Mouse (Mus musculus): ENCODE data around the gene 1700001O22Rik.

1700001O22Rik gene

DNA sequence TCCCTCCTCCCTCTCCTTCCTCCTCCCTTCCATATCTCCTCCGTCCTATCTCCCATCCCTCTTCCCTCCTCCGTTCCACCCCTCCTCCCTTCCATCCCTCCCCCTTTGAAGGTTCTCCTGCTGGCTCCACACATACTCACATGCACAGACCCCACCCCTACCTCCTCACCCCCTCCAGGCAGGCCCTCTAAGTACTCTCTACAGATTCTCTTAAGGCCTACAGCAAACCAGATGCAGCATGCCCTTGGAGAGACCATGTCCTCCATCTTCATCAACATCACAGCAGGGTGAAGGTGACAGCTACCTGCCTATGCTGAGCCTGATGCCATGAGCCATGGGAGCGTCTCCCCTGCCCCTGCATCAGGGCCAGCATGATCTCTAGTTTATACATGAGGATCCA, 26.2 kb downstream of the 1700001O22Rik start:
- DNase-seq, result no peak

DNA sequence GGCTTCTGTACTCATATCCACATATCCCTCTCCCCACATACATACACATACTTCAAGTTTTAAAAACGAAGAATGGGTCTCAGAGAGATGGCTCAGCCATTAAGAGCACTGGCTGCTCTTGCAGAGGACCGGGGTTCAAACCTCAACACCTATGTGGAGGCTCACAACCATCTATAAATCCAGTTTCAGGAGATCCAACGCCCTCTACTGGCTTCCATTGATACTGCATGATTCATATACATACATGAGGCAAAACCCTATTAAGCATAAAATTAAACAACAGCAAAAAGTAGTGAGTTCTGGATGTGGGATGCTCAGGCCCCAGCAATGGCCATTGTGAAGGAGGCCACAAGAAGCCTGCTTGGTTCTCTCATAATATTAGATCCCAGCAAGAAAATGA, 27.5 kb downstream of the 1700001O22Rik start:
- DNase-seq, result no peak

- no peak for DNase-seq
These were observed 30.0 kb downstream of the 1700001O22Rik start for GRCm38 (mm10) chr2:30773313-30774005.

- DNase-seq, result no peak
These were observed 30.7 kb downstream of the 1700001O22Rik start for GRCm38 (mm10) chr2:30772581-30773312.

DNA sequence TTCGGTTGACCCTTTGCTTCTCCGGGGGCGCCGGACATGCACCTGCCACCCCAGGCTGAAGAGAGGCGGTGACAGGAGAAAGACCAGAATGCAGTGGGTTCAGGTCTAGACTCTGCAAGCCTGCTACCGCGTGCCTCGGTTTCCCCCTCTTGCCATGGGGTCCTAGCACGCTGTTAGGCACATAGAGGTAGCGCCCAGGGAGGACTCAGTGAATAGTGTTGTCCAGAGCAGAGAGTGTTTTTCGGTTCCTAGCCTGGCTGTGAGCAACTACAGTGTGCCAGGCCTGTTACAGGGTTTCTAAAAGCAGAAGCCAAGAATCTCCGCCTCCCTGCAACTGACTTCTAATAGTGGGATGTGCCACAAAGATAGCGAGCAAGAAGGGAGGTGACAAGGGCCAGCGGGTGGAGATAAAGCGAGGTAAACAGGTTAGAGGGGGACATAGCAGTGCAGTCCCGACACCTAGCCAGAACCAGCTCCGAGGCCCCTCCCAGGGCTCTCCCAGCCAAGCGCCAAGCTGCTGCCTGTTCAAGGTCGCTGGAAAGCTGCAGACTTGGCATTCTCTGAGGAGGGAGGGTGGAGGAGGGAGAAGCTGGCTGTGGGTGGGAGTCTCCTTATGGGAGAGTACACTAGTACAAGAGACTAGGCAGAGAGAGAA, 31.5 kb downstream of the 1700001O22Rik start:
- peak; percentile 25 to 35 for DNase-seq

- no peak for DNase-seq
These were observed 32.1 kb downstream of the 1700001O22Rik start for GRCm38 (mm10) chr2:30771368-30771805.

DNA sequence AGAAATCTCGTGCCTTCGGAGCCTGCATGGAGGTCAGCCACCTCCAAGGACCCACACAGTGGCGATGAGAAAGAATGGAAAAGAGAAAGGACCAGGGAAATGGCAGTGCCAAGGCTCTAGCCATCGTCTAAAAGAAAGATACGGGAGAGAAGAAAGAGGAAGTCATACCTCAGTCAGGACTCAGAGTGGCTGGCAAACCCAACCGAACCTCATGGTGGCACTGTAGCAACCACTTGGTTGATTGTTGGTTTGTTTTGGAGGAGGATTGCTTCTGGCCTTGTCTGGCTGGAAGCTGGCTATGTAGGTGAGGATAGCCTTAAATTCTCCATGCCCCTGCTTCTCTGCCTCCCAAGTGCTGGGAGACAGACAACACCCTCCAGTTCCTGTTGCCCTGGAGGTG, 34.3 kb downstream of the 1700001O22Rik start:
- peak; percentile 55 to 57 for DNase-seq

- no peak for DNase-seq
These were observed 34.9 kb downstream of the 1700001O22Rik start for GRCm38 (mm10) chr2:30768529-30768928.

- no peak for DNase-seq
These were observed 35.7 kb downstream of the 1700001O22Rik start for GRCm38 (mm10) chr2:30767626-30768240.

GRCm38 (mm10) chr2:30766446-30766845, 37.0 kb downstream of the 1700001O22Rik start:
- no peak for DNase-seq

DNA sequence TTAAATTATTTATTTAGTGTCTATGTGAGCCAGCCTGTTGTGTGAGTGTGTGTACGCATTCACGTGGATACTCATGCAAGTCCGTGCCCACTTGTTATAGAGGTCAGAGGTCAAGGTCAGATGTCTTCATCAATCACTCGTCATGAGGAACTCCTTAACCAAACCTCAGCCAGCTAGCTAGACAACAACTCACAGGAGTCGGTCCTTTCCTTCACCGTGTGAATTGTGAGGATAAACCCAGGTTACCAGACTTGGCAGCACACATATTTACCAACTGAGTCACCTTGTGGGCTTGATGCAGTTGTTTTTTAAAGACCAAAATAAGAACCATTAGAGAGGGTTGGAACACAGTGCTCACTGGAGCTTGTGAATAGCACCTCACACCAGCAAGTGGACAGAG, 42.8 kb downstream of the 1700001O22Rik start:
- no peak for DNase-seq

DNA sequence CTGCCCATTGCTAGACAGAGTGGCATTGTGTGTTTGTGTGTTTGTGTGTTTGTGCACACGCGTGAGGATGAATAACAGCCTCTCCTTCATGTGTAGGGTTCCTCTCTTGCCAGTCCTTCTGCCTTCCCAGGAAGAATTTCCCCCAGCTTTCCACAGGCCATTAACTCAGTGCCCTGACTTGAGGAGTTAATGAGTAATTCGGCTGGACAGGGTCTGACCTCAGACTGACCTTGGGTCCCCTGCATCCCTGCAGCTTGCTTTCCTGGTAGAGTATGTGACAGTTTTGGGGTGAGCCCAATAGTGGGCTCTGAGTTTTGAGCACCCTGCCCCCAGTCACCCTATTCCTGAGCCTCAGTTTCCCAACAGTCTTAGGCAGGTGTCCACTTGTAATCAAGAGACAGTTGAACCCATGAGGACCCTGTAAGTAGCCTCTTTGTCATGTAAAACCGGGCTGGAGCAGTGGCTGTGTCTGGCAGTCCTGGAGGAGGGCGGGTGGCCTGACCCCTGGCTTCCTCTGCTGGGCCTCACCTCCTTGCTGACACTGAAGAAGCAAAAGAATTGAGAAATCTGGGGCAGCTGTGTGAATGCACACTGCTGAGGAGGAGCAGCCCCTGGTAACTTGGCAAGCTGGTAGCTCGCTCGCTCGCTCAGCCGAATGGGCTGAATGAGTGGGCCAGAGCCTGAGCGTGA, 43.5 kb downstream of the 1700001O22Rik start:
- no peak for DNase-seq

DNA sequence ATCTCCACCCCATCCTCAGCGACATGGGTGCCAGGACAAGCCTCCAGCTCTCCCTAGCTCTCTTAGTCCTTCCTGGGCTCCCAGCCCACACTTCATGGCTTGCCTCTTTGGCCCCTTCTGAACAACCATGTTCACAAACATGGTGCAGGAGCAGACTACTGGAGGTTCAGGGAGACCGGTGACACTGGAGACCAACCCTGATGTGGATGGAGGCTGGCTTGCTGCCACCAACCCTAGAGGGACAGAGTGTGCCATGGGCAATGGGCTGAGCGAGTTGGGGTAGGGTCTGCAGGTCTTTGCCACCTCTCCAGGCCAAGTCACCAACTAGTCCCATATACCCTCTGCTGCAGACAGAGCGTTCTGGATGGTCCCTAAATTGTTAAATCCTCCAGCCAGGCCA, 44.0 kb downstream of the 1700001O22Rik start:
- DNase-seq, result no peak

DNA sequence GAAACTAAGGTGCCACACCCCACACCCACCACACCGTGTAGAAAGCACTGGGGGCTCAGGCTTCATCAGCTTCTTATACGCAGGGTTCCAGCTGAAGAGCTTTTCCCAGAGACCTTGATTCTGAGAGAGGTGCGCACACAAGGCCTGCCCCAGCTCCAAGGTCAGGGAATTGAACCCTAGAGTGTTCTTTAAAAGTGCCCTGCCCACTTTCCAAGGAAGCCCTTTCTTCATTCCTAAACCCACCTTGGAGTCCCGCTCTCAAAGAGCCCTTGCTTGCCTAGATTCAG, 44.4 kb downstream of the 1700001O22Rik start:
- no peak for DNase-seq

DNA sequence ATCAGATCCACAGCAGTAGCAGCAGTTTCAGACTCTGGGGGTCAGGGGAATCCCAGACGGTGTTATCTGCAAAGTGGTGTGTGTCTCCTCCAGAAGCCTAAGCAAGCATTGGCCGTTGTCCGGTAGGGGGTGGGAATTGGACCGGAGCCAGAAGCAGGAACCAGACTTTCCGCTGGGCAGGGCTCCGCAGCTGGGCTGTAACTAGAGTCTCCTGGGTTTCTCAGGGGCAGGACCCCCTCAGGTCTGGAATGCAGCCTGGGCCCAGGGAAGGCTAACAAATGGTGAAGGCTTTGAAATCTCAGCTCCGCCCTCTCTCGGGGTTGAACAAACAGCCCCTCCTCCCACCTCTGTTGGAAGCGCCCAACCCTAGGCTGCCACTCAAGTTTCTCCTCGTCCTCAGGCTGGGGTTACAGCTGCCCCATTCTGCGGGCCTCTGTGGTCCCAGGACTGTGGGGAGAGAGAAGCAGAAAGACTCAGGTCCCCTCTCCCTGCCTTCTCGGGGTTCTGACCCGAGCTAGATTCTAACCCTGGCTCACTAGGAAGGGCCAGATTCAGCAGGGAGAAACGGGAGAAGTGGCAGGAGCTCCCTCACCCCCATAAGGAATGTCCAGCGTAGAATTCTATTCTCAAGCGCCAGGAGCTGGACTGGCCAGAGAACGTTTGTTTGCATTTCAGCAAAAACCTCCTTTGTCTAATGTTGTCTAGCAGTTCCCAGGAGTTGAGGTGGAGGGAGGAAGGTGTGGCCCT, 44.9 kb downstream of the 1700001O22Rik start:
- no peak for DNase-seq

GRCm38 (mm10) chr2:30756962-30757715, 46.3 kb downstream of the 1700001O22Rik start:
- no peak for DNase-seq

DNA sequence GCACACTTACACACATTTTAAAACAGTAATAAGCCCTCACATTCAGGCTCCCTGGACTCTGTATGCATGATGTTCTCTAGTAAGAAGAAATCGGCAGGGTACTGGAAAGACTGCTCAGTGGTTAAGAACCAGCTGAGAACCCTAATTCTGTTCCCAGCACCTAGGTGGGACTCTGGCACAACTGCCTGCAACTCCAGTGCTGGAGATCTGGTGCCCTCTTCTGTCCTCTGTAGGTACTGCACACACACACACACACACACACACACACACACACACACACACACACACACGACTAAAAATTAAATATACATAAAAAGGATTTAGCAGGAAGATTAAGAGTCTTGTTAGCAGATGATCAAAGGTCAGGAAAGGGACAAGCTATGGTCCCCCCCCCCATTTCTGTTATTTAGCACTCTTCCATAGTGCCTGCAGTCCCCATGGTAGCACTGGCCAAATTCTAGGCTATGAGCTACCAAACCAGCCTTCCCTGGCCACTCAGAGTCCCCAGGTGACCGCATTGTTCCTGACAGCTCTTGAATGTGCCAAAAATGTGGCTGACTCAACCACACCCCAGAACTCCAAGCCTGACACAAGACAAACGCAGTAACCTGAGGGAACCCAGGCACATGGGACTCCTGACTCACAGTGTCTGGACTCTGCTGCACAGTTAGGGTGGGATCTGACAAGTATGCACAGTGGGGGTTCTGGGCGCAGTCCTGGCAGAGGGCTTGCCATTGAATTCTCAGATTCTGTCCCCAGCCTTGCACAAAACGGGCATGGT, 47.3 kb downstream of the 1700001O22Rik start:
- DNase-seq, result no peak

DNA sequence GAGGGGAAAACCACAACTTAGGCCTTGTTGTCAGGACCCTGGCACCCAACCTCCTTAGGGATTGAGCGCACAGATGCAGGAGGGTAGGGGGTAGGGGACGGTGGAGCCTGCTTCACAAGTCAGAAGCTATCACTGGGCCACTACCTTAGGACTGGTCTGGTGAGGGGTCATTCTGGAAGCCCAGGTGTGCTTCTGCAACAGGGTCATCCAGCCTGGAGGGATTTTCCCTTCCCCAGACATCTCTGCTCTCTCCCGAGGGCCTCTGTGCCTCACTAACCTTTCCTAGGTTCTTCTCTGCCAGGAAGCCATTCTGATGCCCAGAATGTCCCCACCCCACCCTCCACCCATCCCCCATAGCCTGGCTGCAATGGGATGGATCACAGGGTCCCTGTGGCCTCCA, 48.6 kb downstream of the 1700001O22Rik start:
- DNase-seq, result no peak

DNA sequence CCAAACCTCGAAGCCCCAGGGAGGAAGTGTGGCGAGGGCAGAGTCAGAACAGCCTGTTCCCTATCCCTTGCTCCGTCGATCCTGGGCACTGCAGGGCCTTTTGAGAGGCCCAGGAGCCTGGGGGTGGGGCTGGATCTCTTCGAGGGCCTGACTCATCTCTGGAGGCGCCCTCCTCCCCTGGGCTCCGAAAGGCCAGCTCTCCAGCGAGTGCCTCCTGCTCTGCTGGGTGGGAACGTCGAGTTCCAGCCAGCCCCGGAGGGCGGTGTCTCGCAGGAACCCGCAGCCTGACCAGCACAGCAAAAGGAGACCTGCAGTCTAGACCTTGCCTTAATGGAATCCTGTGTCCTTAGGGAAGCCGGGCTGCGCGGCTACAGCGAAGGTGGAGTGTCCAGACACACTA, 50.2 kb downstream of the 1700001O22Rik start:
- DNase-seq, result no peak

GRCm38 (mm10) chr2:30752471-30752870, 51.0 kb downstream of the 1700001O22Rik start:
- no peak for DNase-seq

- no peak for DNase-seq
These were observed 53.4 kb downstream of the 1700001O22Rik start for GRCm38 (mm10) chr2:30750025-30750424.

All from B cell, adult 2 months (primary cell).